Mouse (Mus musculus) liver, embryonic 15.5 days (tissue): Measurements from ENCODE around the gene Gm45208. TPM values are rescaled to one million over a fixed set of nuclear protein-coding genes. Genes with fewer than 3 reads are reported as not detected.
"Not testable (repeated sequence)": the region's sequence is repeated elsewhere in the genome, so short reads cannot be mapped to it uniquely, and the experiment has no call there.

Source experiments
- ATAC-seq: fragments of 200-750 bp; cut with Nextera tagmentation; 2 replicates; pipeline ENCODE4 v1.8.0; 2017; ENCODE audit warnings: moderate number of reproducible peaks, mild to moderate bottlenecking, moderate library complexity; ENCODE audit not compliant: insufficient read depth
- H3K27ac ChIP-seq: fragments of 300-500 bp; sonication (generic); replicated peaks from 2 replicates; pipeline ENCODE4 v1.5.1; 2015; ENCODE audit warnings: mild to moderate bottlenecking, inconsistent platforms
- H3K27me3 ChIP-seq: fragments of 300-500 bp; sonication (generic); 2 replicates; pipeline ENCODE4 v1.6.1; 2015; ENCODE audit warnings: mild to moderate bottlenecking, inconsistent platforms
- H3K36me3 ChIP-seq: fragments of 300-500 bp; sonication (generic); replicated peaks from 2 replicates; pipeline ENCODE4 v1.6.1; 2015; ENCODE audit warnings: moderate library complexity, mild to moderate bottlenecking, inconsistent platforms
- H3K4me1 ChIP-seq: fragments of 300-500 bp; sonication (generic); replicated peaks from 2 replicates; pipeline ENCODE4 v1.6.1; 2015; ENCODE audit warnings: inconsistent platforms
- H3K4me2 ChIP-seq: fragments of 300-500 bp; sonication (generic); 2 replicates; pipeline ENCODE4 v1.6.1; 2015; ENCODE audit warnings: moderate library complexity, mild to moderate bottlenecking, inconsistent platforms
- H3K4me3 ChIP-seq: fragments of 300-500 bp; sonication (generic); replicated peaks from 2 replicates; pipeline ENCODE4 v1.5.1; 2015; ENCODE audit warnings: mild to moderate bottlenecking, inconsistent platforms
- H3K9ac ChIP-seq: fragments of 300-500 bp; sonication (generic); 2 replicates; pipeline ENCODE4 v1.6.1; 2015; ENCODE audit warnings: moderate library complexity, mild to moderate bottlenecking, inconsistent platforms
- H3K9me3 ChIP-seq: fragments of 300-500 bp; sonication (generic); replicated peaks from 2 replicates; pipeline ENCODE4 v1.6.1; 2016; ENCODE audit warnings: inconsistent platforms
- WGBS: fragments of 180-500 bp; shearing (Covaris S2); methylation state at CpG from one replicate; pipeline ENCODE4 v1.1.7; 2015; ENCODE audit warnings: mixed read lengths; ENCODE audit not compliant: insufficient replicate concordance; 5-methylcytosine and 5-hydroxymethylcytosine counted together
- polyA plus RNA-seq: library from polyadenylated mRNA; unstranded; fragments of >200 nt; fragmentation: Nextera tagmentation; extraction: Ambion mirVana; gene quantifications from 2 replicates; pipeline ENCODE4 v1.2.1, GENCODE M21; 2015

The Gm45208 gene
- polyA plus RNA-seq, 1 experiment from 2014 or later, result not detected

DNA sequence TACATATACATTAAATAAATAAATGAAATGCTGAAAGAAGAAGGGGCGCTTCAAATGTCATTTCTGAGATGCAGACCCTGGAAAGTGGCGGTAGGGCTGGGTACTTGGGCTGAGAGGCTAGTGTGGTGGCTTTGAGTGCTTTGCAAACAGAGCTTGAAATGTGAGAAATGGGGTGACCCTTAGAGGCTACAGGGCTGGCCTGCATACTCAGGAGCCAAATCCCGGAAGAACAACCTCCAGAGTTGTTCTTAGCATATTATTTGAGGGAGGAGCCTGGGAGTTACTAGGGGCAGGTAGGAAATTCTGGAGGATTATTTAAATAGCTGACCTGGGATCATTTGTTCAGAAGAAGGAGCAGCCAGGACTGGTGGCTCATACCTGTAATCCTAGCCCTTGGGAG, 31.6 kb upstream of the Gm45208 start:
- Histone ChIP-seq H3K9me3 (no peaks in the 10 kb centered on the region), H3K4me1 (no peaks in the 10 kb centered on the region), H3K9ac (no peak overlapping the region), H3K27ac (no peak overlapping the region), H3K4me3 (no peak overlapping the region), H3K4me2 (no peak overlapping the region), H3K27me3 (no peaks in the 10 kb centered on the region), H3K36me3 (no peaks in the 10 kb centered on the region)
- WGBS, result 45% methylated on average over 3 of the region's 3 CpGs
- ATAC-seq, result no peak

DNA sequence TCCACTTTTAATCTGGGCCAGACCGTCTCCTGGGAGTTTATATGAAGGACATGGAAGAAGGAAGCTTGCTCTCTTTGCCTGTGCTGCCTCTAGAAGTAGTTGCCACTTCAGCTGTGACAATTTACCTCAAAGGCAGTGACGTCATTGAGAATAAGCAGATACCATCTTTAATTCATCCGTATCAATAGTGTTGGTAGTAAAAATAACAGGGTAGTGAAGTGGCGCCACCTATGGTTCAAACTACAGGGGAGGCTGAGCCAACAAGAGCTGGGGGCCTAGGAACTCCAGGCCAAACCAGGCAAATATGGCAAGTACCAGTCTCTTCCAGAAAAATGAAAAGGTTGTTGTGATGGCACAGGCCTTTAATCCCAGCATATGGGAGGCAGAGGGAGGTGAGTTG, 29.2 kb upstream of the Gm45208 start:
- H3K27ac ChIP-seq, result no peak overlapping the region
- no peaks in the 10 kb centered on the region for H3K27me3 ChIP-seq
- 29% methylated on average over 4 of the region's 4 CpGs for WGBS
- no peaks in the 10 kb centered on the region for H3K9me3 ChIP-seq
- no peak overlapping the region for H3K4me2 ChIP-seq
- H3K36me3 ChIP-seq, result no peaks in the 10 kb centered on the region
- no peak overlapping the region for H3K4me3 ChIP-seq
- no peak for ATAC-seq
- peaks cover under 1% of the 10 kb centered on the region; the same call in 1 of the 2 replicates for H3K4me1 ChIP-seq
- no peak overlapping the region for H3K9ac ChIP-seq

DNA sequence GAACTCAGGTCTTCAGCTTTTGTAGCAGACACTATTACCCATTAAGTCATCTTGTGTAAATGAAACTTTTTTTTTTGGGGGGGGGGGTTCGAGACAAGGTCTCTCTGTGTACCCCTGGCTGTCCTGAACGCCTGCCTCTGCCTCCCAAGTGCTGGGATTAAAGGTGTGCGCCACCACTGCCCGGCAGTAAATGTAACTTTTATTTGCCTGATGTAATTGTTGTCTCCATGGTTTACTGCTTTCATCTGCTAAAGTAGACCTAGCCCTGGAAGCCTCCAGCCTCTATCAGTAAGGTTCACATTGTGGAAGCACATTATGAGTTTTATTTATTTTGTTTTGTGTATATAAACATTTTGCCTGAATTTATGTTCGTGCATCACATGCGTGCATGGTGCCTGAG, 25.5 kb upstream of the Gm45208 start:
- Histone ChIP-seq H3K27me3 (no peaks in the 10 kb centered on the region), H3K4me1 (peaks cover 10% of the 10 kb centered on the region), H3K27ac (no peak overlapping the region), H3K4me3 (peak overlapping the region; percentile 71), H3K9ac (no peak overlapping the region), H3K9me3 (no peaks in the 10 kb centered on the region), H3K36me3 (peaks cover 21% of the 10 kb centered on the region), H3K4me2 (peak overlapping the region; percentile 45)
- no peak; the same call in 1 of the 2 replicates for ATAC-seq
- WGBS, result 34% methylated on average over 6 of the region's 6 CpGs

DNA sequence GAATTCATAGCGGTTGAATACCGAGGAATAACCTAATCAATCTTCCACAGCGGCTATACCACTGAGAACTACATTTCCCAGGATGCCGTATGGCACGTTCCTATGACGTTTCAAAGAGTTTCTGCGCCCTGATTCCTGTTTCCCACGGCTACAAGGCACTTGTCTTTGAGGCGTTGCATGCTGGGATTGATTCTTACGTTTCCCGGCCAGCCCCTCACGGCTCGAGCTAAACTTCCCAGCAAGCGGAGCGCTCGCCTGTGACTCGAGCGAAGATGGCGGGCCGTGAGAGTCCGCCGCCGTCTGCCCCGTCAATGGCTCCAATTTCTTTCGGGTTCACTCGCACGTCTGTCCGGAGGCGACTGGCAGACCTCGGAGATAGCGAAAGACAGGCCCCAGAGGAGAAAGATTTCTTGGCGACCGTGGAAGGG, 25.1 kb upstream of the Gm45208 start, which contains the start of gene Gpkow:
Gene Gpkow, plus strand, starts transcription at position 178 of the 428 bp plus-strand sequence.
- Histone ChIP-seq H3K4me1 (peaks cover 10% of the 10 kb centered on the region), H3K27ac (peak within 1 kb of the TSS; percentile 74), H3K9me3 (no peaks in the 10 kb centered on the region), H3K27me3 (no peaks in the 10 kb centered on the region), H3K36me3 (peaks cover 25% of the 10 kb centered on the region), H3K9ac (peak within 1 kb of the TSS; percentile 69), H3K4me3 (peak within 1 kb of the TSS; percentile 71), H3K4me2 (peak within 1 kb of the TSS; percentile 68)
- 12% methylated on average over 33 of the region's 33 CpGs for WGBS
- peak; percentile 96 for ATAC-seq

DNA sequence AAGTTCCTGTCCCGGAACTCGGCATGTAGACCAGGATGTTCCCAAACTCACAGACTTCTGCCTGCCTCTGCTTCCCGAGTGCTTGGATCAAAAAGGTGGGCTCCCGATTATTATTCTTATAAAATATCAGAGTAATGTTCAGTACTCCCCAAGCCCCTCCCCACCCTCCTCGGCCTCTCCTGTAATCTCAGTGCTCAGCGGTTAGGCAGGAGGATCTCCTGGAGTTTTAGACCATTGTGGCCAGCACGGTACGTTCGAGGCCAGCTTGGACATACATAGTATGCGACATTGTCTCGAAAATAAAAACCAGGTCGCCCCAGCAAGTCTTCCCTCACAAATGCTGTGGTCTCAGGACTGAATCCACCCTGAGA, 8.3 kb upstream of the Gm45208 start:
- not testable (repeated sequence) for H3K9me3 ChIP-seq, H3K4me1 ChIP-seq, H3K36me3 ChIP-seq, H3K9ac ChIP-seq, H3K27me3 ChIP-seq
- Histone ChIP-seq H3K4me2 (peak overlapping the region; percentile 65), H3K4me3 (peak overlapping the region; percentile 55), H3K27ac (0 out of 2 replicates have a peak overlapping the region, but pooled peaks have one; percentile 24)
- peak; percentile 19 for ATAC-seq
- 15% methylated on average over 6 of the region's 12 CpGs for WGBS

DNA sequence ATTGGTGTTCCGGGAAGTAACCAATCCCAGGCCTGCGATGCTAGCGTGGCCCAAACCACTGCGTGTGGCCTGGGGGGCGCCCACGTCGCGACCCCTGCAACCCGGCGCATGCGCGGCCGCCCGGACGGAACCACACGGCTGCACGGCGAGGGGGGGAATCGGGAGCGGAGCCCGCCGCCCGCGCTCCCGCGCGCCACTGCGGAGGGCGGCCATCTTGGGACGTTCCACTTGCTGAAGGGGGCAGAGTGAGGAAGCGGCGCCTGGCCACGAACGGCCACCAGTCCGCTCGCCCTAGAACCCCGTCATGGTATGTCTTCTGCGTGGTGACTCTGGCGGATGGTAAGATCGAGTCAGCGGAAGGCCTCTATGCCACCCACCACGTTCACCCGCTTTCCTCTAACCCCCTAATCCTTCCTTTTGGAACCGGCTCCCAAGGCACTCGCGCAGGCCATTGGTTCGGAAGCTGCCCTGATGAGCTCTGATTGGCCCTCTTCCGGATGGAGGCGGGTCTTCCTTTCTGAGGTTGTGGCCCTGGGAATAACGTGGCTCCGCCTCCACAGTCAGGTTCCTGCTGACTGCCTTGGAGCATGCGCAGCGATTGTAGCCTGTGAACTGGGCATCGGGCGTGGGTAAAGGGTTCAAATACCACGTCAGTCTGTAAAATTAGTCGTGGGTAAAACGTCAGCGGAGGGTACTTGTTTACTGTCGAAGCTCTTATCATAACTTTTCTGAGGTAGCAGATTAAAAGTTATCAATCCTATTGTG, 7.7 kb upstream of the Gm45208 start, which contains the start of gene Wdr45:
Gene Wdr45, plus strand, starts transcription at position 199 of the 765 bp plus-strand sequence.
- H3K27me3 ChIP-seq, H3K36me3 ChIP-seq, H3K9me3 ChIP-seq, H3K4me1 ChIP-seq, H3K9ac ChIP-seq: not testable (repeated sequence)
- peak; percentile 93 for ATAC-seq
- 15% methylated on average over 43 of the region's 60 CpGs for WGBS
- Histone ChIP-seq H3K4me2 (peak within 1 kb of the TSS; percentile 65), H3K4me3 (peak within 1 kb of the TSS; percentile 55), H3K27ac (0 out of 2 replicates have a peak within 1 kb of the TSS, but pooled peaks have one; percentile 29)

DNA sequence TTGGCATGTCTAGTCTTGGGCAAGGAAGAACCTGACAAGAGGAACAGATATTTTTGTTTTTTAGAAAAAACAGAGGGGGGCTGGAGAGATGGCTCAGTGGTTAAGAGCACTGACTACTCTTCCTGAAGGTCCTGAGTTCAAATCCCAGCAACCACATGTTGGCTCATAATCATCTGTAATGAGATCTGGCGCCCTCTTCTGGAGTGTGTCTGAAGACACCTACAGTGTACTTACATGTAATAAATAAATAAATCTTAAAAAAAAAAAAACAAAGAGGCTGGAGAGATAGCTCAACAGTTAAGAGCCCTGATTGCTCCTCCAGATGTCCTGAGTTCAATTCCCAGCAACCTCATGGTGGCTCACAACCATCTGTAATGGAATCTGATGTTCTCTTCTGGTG, 6.0 kb upstream of the Gm45208 start:
- 24% methylated on average over 1 of the region's 1 CpGs for WGBS

DNA sequence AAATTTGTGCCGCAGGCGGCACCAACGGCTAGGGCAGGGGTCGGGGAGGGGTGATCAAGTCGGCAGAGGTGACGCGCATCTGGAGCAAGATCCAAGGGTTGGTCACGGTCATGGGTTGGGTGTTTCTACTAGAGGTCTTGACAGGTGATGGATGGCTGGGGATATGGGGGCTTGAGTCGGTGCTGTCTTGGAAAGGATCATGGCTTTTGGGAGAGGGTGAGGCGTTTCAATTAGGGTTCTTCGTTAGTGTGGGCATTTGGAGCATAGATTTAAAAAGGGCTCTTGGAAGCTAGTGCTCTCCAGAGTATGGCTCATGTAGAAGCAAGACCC, 202 bp downstream of the Gm45208 start:
- Histone ChIP-seq H3K4me1 (peaks cover 10% of the 10 kb centered on the region), H3K9ac (peak overlapping the region; percentile 70), H3K36me3 (peaks cover 28% of the 10 kb centered on the region), H3K4me2 (peak overlapping the region; percentile 66), H3K27ac (peak overlapping the region; percentile 87), H3K27me3 (no peaks in the 10 kb centered on the region), H3K4me3 (peak overlapping the region; percentile 72), H3K9me3 (no peaks in the 10 kb centered on the region)
- ATAC-seq, result peak; percentile 23; the same call in 1 of the 2 replicates
- WGBS, result 17% methylated on average over 11 of the region's 11 CpGs

More for the DNA sequence above, 6.0 kb upstream of the Gm45208 start:
- H3K9me3 ChIP-seq, H3K27me3 ChIP-seq, H3K4me1 ChIP-seq, H3K4me2 ChIP-seq, ATAC-seq, H3K36me3 ChIP-seq, H3K4me3 ChIP-seq, H3K27ac ChIP-seq, H3K9ac ChIP-seq: not testable (repeated sequence)

DNA sequence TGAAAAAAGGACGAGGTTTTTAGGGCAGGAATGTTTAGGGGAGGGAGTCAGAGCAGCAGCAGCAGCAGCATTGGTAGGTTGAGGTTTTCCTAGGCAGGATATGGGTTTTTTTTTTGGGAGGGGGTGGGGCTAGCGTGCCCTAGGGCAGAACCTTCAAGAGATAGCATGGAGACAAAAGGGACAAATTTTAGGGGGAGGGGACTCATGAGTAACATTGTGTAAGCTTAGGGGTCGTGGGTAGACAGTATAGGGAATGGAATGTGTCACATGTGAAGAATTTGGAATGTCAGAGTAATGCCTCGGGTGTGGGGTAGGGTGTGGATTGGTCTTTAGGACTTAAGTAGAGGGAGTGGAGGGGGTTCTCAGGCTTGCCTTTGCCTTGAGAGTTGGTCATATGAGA, 646 bp downstream of the Gm45208 start:
- Histone ChIP-seq H3K4me3 (peak overlapping the region; percentile 72), H3K36me3 (peaks cover 30% of the 10 kb centered on the region), H3K9ac (peak overlapping the region; percentile 70), H3K9me3 (no peaks in the 10 kb centered on the region), H3K27ac (peak overlapping the region; percentile 87), H3K4me2 (peak overlapping the region; percentile 66), H3K27me3 (no peaks in the 10 kb centered on the region), H3K4me1 (peaks cover 11% of the 10 kb centered on the region)
- ATAC-seq, result no peak
- WGBS, result 12% methylated on average over 4 of the region's 4 CpGs

DNA sequence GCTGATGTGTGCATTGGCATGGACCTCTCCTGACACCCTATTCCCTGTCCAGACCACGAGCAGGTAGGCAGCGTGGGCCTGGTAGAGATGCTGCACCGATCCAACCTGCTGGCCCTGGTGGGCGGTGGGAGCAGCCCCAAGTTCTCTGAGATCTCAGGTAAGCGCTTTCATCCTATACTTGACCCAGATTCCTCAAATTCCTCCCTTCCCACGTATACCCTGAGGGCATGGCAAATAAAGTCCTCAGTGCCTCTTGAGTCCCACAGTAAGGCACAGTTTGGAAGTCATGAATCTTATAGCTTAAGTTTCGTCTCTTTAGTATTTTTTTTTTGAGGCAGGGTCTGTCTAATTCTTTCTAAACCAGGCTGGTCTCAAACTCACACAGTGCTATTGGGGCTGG, 2.1 kb downstream of the Gm45208 start:
- Histone ChIP-seq H3K27me3 (no peaks in the 10 kb centered on the region), H3K4me3 (no peak overlapping the region), H3K4me2 (no peak overlapping the region), H3K36me3 (peaks cover 30% of the 10 kb centered on the region), H3K27ac (no peak overlapping the region), H3K9ac (no peak overlapping the region), H3K9me3 (no peaks in the 10 kb centered on the region), H3K4me1 (peaks cover 17% of the 10 kb centered on the region)
- WGBS, result 74% methylated on average over 7 of the region's 7 CpGs
- ATAC-seq, result no peak

DNA sequence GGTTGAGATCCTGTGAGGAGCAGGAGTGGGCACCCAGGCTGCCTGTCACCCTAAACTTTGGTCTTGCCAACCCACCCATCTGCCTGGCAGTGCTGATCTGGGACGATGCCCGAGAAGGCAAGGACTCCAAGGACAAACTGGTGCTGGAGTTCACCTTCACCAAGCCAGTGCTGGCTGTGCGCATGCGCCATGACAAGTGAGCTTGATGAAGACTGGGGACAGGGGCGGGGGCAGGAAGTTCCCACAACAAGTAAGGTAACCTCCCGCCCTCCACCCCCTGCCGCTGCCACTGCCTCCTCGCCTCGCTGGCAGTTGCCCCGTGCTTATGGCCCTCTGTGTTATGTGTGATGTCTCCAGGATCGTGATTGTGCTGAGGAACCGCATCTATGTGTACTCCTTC, 3.8 kb downstream of the Gm45208 start:
- Histone ChIP-seq H3K27me3 (no peaks in the 10 kb centered on the region), H3K9ac (no peak overlapping the region), H3K36me3 (peaks cover 30% of the 10 kb centered on the region), H3K4me3 (no peak overlapping the region), H3K9me3 (no peaks in the 10 kb centered on the region), H3K27ac (no peak overlapping the region), H3K4me2 (no peak overlapping the region), H3K4me1 (peaks cover 17% of the 10 kb centered on the region)
- ATAC-seq, result no peak
- WGBS, result 70% methylated on average over 12 of the region's 12 CpGs
